Comparison of ENCODE assay signal across 24 mouse cellular contexts in genomic region chr2:28766590-28766989, GRCm38 (mm10).
"Had no signal": no experiment of that assay in that cellular context is flagged by ENCODE, and none has a peak within 500 bp of the region (broad histone marks: within the 10 kb centered on the region; RNA-seq: fewer than 3 reads in every experiment).

No protein-coding gene starts in this region.

- DNase-seq: gastrocnemius, adult 2 months; gastrocnemius, postnatal 10 days; gastrocnemius, postnatal 25 days; heart, adult 18-20 months; heart, postnatal 10 days; heart, postnatal 4 days; kidney, adult 18-20 months; kidney, adult 8-10 months; kidney, postnatal 10 days; kidney, postnatal 25 days; kidney, postnatal 4 days had no signal

- H3K27me3 ChIP-seq: heart, embryonic 12.5 days; hindbrain, embryonic 12.5 days; intestine, embryonic 15.5 days had no signal

- H3K36me3 ChIP-seq: heart, embryonic 10.5 days; heart, embryonic 12.5 days; hindbrain, embryonic 10.5 days; hindbrain, embryonic 12.5 days; intestine, embryonic 15.5 days; limb, embryonic 10.5 days; limb, embryonic 12.5 days had no signal

- ATAC-seq: hindbrain, embryonic 16.5 days; inflammation-experienced regulatory T-cells, adult 6 months; intestine, embryonic 15.5 days; intestine, postnatal 0 days had no signal

- H3K9ac ChIP-seq: heart, embryonic 12.5 days; hindbrain, embryonic 12.5 days; hindbrain, embryonic 14.5 days; intestine, embryonic 15.5 days; limb, embryonic 12.5 days had no signal

- H3K9me3 ChIP-seq: heart, embryonic 10.5 days; heart, embryonic 12.5 days; hindbrain, embryonic 10.5 days; hindbrain, embryonic 12.5 days; intestine, embryonic 15.5 days; limb, embryonic 10.5 days; limb, embryonic 12.5 days had no signal

- H3K4me2 ChIP-seq: heart, embryonic 12.5 days; hindbrain, embryonic 12.5 days; hindbrain, embryonic 14.5 days; intestine, embryonic 15.5 days; limb, embryonic 12.5 days had no signal

- H3K27ac ChIP-seq: gastrocnemius, adult 2 months; heart, embryonic 10.5 days; hindbrain, embryonic 10.5 days; hindbrain, embryonic 12.5 days; hindbrain, embryonic 14.5 days; intestine, embryonic 15.5 days; layer of hippocampus, adult 2 months; left cerebral cortex, adult 2 months; limb, embryonic 10.5 days; limb, embryonic 12.5 days had no signal

- H3K4me3 ChIP-seq: gastrocnemius, adult 2 months; heart, embryonic 10.5 days; heart, embryonic 12.5 days; hindbrain, embryonic 10.5 days; hindbrain, embryonic 12.5 days; intestine, embryonic 15.5 days; layer of hippocampus, adult 2 months; left cerebral cortex, adult 2 months; limb, embryonic 10.5 days; limb, embryonic 12.5 days had no signal
